Mouse (Mus musculus): ENCODE results near the gene Dap. TPM values are rescaled to one million over a fixed set of nuclear protein-coding genes. Genes with fewer than 3 reads are reported as not detected.

Dap gene
- polyA plus RNA-seq, 1 experiment = 36.6 TPM

- 76% methylated on average over 6 of the region's 6 CpGs for WGBS
Measured at GRCm38 (mm10) chr15:31195776-31196175, 28.3 kb upstream of the Dap start.

GRCm38 (mm10) chr15:31207346-31208093, 16.6 kb upstream of the Dap start:
- no peak for TF ChIP-seq CTCF (IDR thresholded peaks at IDR 0.05; ENCODE audit: extremely low read depth, insufficient read depth, insufficient read length, insufficient replicate concordance)
- TF ChIP-seq POLR2A (IDR thresholded peaks at IDR 0.05; ENCODE audit: low read depth, low read length) = no peak
- H3K4me3 ChIP-seq (ENCODE audit: extremely low read depth, insufficient read depth, insufficient read length) = no peak overlapping the region
- no peaks in the 10 kb centered on the region for H3K27me3 ChIP-seq (ENCODE audit: control insufficient read depth, insufficient read depth, low read length)
- 88% methylated on average over 9 of the region's 9 CpGs for whole genome bisulfite sequencing
- no peak overlapping the region for H3K27ac ChIP-seq (ENCODE audit: insufficient read depth, low read length)
- H3K36me3 ChIP-seq (ENCODE audit: control insufficient read depth, insufficient read depth, low read length) = no peaks in the 10 kb centered on the region
- no peak for DNase-seq (ENCODE audit: low read depth in 1 of 2, low spot score in 2 of 2)
- no peaks in the 10 kb centered on the region for H3K4me1 ChIP-seq (ENCODE audit: control insufficient read depth, insufficient read depth, insufficient read length)

More at GRCm38 (mm10) chr15:31195776-31196175, 28.3 kb upstream of the Dap start:
- Histone ChIP-seq H3K36me3 (ENCODE audit: control insufficient read depth, insufficient read depth, low read length) (no peaks in the 10 kb centered on the region), H3K4me1 (ENCODE audit: control insufficient read depth, insufficient read depth, insufficient read length) (no peaks in the 10 kb centered on the region), H3K27ac (ENCODE audit: insufficient read depth, low read length) (no peak overlapping the region), H3K4me3 (ENCODE audit: extremely low read depth, insufficient read depth, insufficient read length) (no peak overlapping the region), H3K27me3 (ENCODE audit: control insufficient read depth, insufficient read depth, low read length) (no peaks in the 10 kb centered on the region)
- DNase-seq (ENCODE audit: low read depth in 1 of 2, low spot score in 2 of 2) = no peak
- TF ChIP-seq CTCF (IDR thresholded peaks at IDR 0.05; ENCODE audit: extremely low read depth, insufficient read depth, insufficient read length, insufficient replicate concordance) (no peak), POLR2A (IDR thresholded peaks at IDR 0.05; ENCODE audit: low read depth, low read length) (no peak)

GRCm38 (mm10) chr15:31211910-31212309, 12.2 kb upstream of the Dap start:
- Histone ChIP-seq H3K4me1 (ENCODE audit: control insufficient read depth, insufficient read depth, insufficient read length) (no peaks in the 10 kb centered on the region), H3K27ac (ENCODE audit: insufficient read depth, low read length) (no peak overlapping the region), H3K4me3 (ENCODE audit: extremely low read depth, insufficient read depth, insufficient read length) (no peak overlapping the region), H3K27me3 (ENCODE audit: control insufficient read depth, insufficient read depth, low read length) (no peaks in the 10 kb centered on the region), H3K36me3 (ENCODE audit: control insufficient read depth, insufficient read depth, low read length) (no peaks in the 10 kb centered on the region)
- TF ChIP-seq CTCF (IDR thresholded peaks at IDR 0.05; ENCODE audit: extremely low read depth, insufficient read depth, insufficient read length, insufficient replicate concordance) (no peak), POLR2A (IDR thresholded peaks at IDR 0.05; ENCODE audit: low read depth, low read length) (no peak)
- 74% methylated on average over 7 of the region's 7 CpGs for WGBS
- no peak for DNase-seq (ENCODE audit: low read depth in 1 of 2, low spot score in 2 of 2)

- WGBS = 85% methylated on average over 3 of the region's 3 CpGs
- TF ChIP-seq POLR2A (IDR thresholded peaks at IDR 0.05; ENCODE audit: low read depth, low read length) (no peak), CTCF (IDR thresholded peaks at IDR 0.05; ENCODE audit: extremely low read depth, insufficient read depth, insufficient read length, insufficient replicate concordance) (no peak)
- Histone ChIP-seq H3K4me1 (ENCODE audit: control insufficient read depth, insufficient read depth, insufficient read length) (no peaks in the 10 kb centered on the region), H3K27ac (ENCODE audit: insufficient read depth, low read length) (no peak overlapping the region), H3K4me3 (ENCODE audit: extremely low read depth, insufficient read depth, insufficient read length) (no peak overlapping the region), H3K27me3 (ENCODE audit: control insufficient read depth, insufficient read depth, low read length) (no peaks in the 10 kb centered on the region), H3K36me3 (ENCODE audit: control insufficient read depth, insufficient read depth, low read length) (no peaks in the 10 kb centered on the region)
- DNase-seq (ENCODE audit: low read depth in 1 of 2, low spot score in 2 of 2) = no peak
Measured at GRCm38 (mm10) chr15:31213619-31214270, 10.4 kb upstream of the Dap start.

- Histone ChIP-seq H3K4me1 (ENCODE audit: control insufficient read depth, insufficient read depth, insufficient read length) (peaks cover 10% of the 10 kb centered on the region), H3K4me3 (ENCODE audit: extremely low read depth, insufficient read depth, insufficient read length) (no peak overlapping the region), H3K27me3 (ENCODE audit: control insufficient read depth, insufficient read depth, low read length) (no peaks in the 10 kb centered on the region; the same call in 1 of the 2 replicates), H3K36me3 (ENCODE audit: control insufficient read depth, insufficient read depth, low read length) (no peaks in the 10 kb centered on the region), H3K27ac (ENCODE audit: insufficient read depth, low read length) (no peak overlapping the region)
- DNase-seq (ENCODE audit: low read depth in 1 of 2, low spot score in 2 of 2) = no peak
- no peak for TF ChIP-seq POLR2A (IDR thresholded peaks at IDR 0.05; ENCODE audit: low read depth, low read length)
- no peak for TF ChIP-seq CTCF (IDR thresholded peaks at IDR 0.05; ENCODE audit: extremely low read depth, insufficient read depth, insufficient read length, insufficient replicate concordance)
- WGBS = 51% methylated on average over 6 of the region's 6 CpGs
Measured at GRCm38 (mm10) chr15:31222216-31222615, 1.9 kb upstream of the Dap start.

DNA sequence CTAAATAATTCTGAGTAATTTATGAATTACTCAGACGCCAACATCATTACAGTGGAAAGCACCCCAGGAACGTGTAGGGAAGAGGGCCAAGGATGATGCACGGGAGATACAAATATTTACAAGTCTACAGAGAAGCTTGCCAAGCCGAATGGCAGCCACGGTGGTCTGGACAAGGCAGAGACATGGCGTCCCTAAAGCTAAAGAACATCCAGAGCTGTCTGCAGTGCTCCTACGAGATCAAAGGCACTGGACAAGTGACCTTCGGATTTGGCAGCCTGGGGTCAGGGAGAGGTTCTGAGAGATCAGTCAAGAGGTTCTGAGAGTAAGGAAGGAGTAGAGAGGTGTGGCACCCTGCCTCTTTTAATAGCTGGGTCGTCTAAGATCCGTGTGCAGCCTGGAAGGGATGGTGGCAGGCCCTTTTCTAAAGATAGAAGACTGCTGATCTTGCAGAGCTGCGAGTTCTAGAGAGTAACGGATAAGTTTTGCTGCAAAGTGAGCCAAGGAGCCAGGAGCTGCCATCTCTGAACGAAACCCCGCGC, 449 bp upstream of the Dap start:
- no peak for DNase-seq (ENCODE audit: low read depth in 1 of 2, low spot score in 2 of 2)
- peaks cover 10% of the 10 kb centered on the region for H3K4me1 ChIP-seq (ENCODE audit: control insufficient read depth, insufficient read depth, insufficient read length)
- H3K27ac ChIP-seq (ENCODE audit: insufficient read depth, low read length) = peak overlapping the region; percentile 51
- no peaks in the 10 kb centered on the region; the same call in 1 of the 2 replicates for H3K27me3 ChIP-seq (ENCODE audit: control insufficient read depth, insufficient read depth, low read length)
- peak overlapping the region; percentile 90 for H3K4me3 ChIP-seq (ENCODE audit: extremely low read depth, insufficient read depth, insufficient read length)
- WGBS = 50% methylated on average over 15 of the region's 15 CpGs
- no peaks in the 10 kb centered on the region for H3K36me3 ChIP-seq (ENCODE audit: control insufficient read depth, insufficient read depth, low read length)
- TF ChIP-seq POLR2A (IDR thresholded peaks at IDR 0.05; ENCODE audit: low read depth, low read length) = no peak
- TF ChIP-seq CTCF (IDR thresholded peaks at IDR 0.05; ENCODE audit: extremely low read depth, insufficient read depth, insufficient read length, insufficient replicate concordance) = no peak

Measured in spleen, adult 2 months (tissue).